8 mouse cellular contexts compared by ENCODE assay signal in genomic region chr4:140983442-140983841, GRCm38 (mm10). TPM values are rescaled to one million over a fixed set of nuclear protein-coding genes. Genes with fewer than 3 reads are reported as not detected.
DNase-seq lines count a peak whose midpoint lies in the region; ATAC-seq and TF ChIP-seq lines count a peak whose summit lies in the region.

No protein-coding gene starts in this region.

- peak overlapping the region; percentile 10; the same call in 1 of the 2 replicates for H3K9ac ChIP-seq in forebrain, postnatal 0 days
- peak overlapping the region; percentile 28; the same call in 1 of the 2 replicates for H3K9ac ChIP-seq in intestine, embryonic 15.5 days
- H3K9ac ChIP-seq in lung, embryonic 14.5 days = no peak overlapping the region

- peaks cover 4% of the 10 kb centered on the region for H3K9me3 ChIP-seq in G1E (replicated peaks)
- no peaks in the 10 kb centered on the region for H3K9me3 ChIP-seq in forebrain, postnatal 0 days (ENCODE audit: low read length)
- no peaks in the 10 kb centered on the region for H3K9me3 ChIP-seq in intestine, embryonic 15.5 days
- no peaks in the 10 kb centered on the region for H3K9me3 ChIP-seq in lung, embryonic 14.5 days (ENCODE audit: low read depth, low read length)

- TF ChIP-seq CTCF in G1E (IDR thresholded peaks at IDR 0.05; ENCODE audit: low read depth, low read length) = no peak
- TF ChIP-seq CTCF in forebrain, postnatal 0 days (IDR thresholded peaks at IDR 0.05; ENCODE audit: low read depth) = no peak
- no peak for TF ChIP-seq CTCF in lung, embryonic 14.5 days (IDR thresholded peaks at IDR 0.05; ENCODE audit: low read depth)

- peaks cover 4% of the 10 kb centered on the region; the same call in 1 of the 2 replicates for H3K27me3 ChIP-seq in G1E (ENCODE audit: insufficient read depth, low read length)
- H3K27me3 ChIP-seq in forebrain, postnatal 0 days (ENCODE audit: insufficient read depth, low read length) = no peaks in the 10 kb centered on the region
- H3K27me3 ChIP-seq in intestine, embryonic 15.5 days (replicated peaks) = no peaks in the 10 kb centered on the region
- no peaks in the 10 kb centered on the region for H3K27me3 ChIP-seq in lung, embryonic 14.5 days (ENCODE audit: insufficient read depth, low read length)

- 15% methylated on average over 9 of the region's 9 CpGs for WGBS in forebrain, postnatal 0 days
- 12% methylated on average over 9 of the region's 9 CpGs for WGBS in intestine, embryonic 15.5 days
- 5% methylated on average over 9 of the region's 9 CpGs for WGBS in lung, embryonic 14.5 days

- peak overlapping the region; percentile 59 for H3K27ac ChIP-seq in forebrain, postnatal 0 days (ENCODE audit: low read depth, low read length)
- peak overlapping the region; percentile 79 for H3K27ac ChIP-seq in intestine, embryonic 15.5 days
- H3K27ac ChIP-seq in lung, embryonic 14.5 days (ENCODE audit: low read depth) = peak overlapping the region; percentile 44; the same call in 1 of the 2 replicates

- no peak overlapping the region for H3K4me2 ChIP-seq in forebrain, postnatal 0 days (ENCODE audit: low read depth)
- 0 out of 2 replicates have a peak overlapping the region, but pooled peaks have one; percentile 9 for H3K4me2 ChIP-seq in intestine, embryonic 15.5 days (replicated peaks)
- H3K4me2 ChIP-seq in lung, embryonic 14.5 days = no peak overlapping the region

- peak overlapping the region; percentile 60; the same call in 1 of the 2 replicates for H3K4me3 ChIP-seq in G1E (ENCODE audit: low read depth, low read length)
- no peak overlapping the region for H3K4me3 ChIP-seq in forebrain, postnatal 0 days (ENCODE audit: low read depth, low read length)
- H3K4me3 ChIP-seq in intestine, embryonic 15.5 days (replicated peaks) = no peak overlapping the region
- no peak overlapping the region for H3K4me3 ChIP-seq in lung, embryonic 14.5 days (ENCODE audit: low read depth, low read length)

- H3K36me3 ChIP-seq in G1E (replicated peaks) = peaks cover 23% of the 10 kb centered on the region
- peaks cover 17% of the 10 kb centered on the region for H3K36me3 ChIP-seq in forebrain, postnatal 0 days (ENCODE audit: insufficient read depth)
- peaks cover 12% of the 10 kb centered on the region for H3K36me3 ChIP-seq in intestine, embryonic 15.5 days
- H3K36me3 ChIP-seq in lung, embryonic 14.5 days (ENCODE audit: insufficient read depth) = peaks cover 18% of the 10 kb centered on the region

- peaks cover 51% of the 10 kb centered on the region for H3K4me1 ChIP-seq in G1E (ENCODE audit: insufficient read depth, low read depth, low read length)
- H3K4me1 ChIP-seq in forebrain, postnatal 0 days (ENCODE audit: insufficient read depth) = peaks cover 10% of the 10 kb centered on the region
- peaks cover 17% of the 10 kb centered on the region for H3K4me1 ChIP-seq in intestine, embryonic 15.5 days (replicated peaks)
- peaks cover 5% of the 10 kb centered on the region for H3K4me1 ChIP-seq in lung, embryonic 14.5 days (ENCODE audit: insufficient read depth)

- ATAC-seq in G1E (ENCODE audit: extremely low read depth, insufficient number of reproducible peaks, low FRiP score, poor library complexity, severe bottlenecking) = peak; percentile 92
- no peak for ATAC-seq in forebrain, postnatal 0 days
- ATAC-seq in intestine, embryonic 15.5 days = peak; percentile 75
- peak; percentile 36; the same call in 1 of the 2 replicates for ATAC-seq in lung, embryonic 14.5 days (ENCODE audit: insufficient read depth)
- no peak for ATAC-seq in erythroid progenitor cell, adult 5-6 weeks (replicated peaks; ENCODE audit: low FRiP score, poor library complexity, severe bottlenecking)

- DNase-seq in gastrocnemius, adult 18-20 months (ENCODE audit: low spot score) = peak; percentile 45
- no peak for DNase-seq in gastrocnemius, postnatal 10 days
- DNase-seq in G1E (ENCODE audit: low spot score) = peak; percentile 87
- no peak for DNase-seq in forebrain, postnatal 0 days
- peak; percentile 78 for DNase-seq in lung, embryonic 14.5 days
- DNase-seq in spleen, adult 12 weeks (ENCODE audit: low spot score) = peak; percentile 65

RNA-seq across cellular contexts. Expression of gene Atp13a2, which starts 3.2 kb away (rescaled TPM):
- 10 to 100 TPM; 16.2 to 21.1 TPM for total RNA-seq in gastrocnemius, adult 18-20 months (2021)
- total RNA-seq in gastrocnemius, postnatal 10 days (2021) = 10 to 100 TPM; 19.1 to 25.9 TPM
- total RNA-seq in G1E (2014; fragmentation: Nextera tagmentation) = 22.3 and 34.0 TPM in 2 replicates
- total RNA-seq in G1E (2017) = 21.4 and 26.6 TPM in 2 replicates
- 67.7 and 124 TPM in 2 replicates for polyA plus RNA-seq in G1E (2012)
- total RNA-seq in forebrain, postnatal 0 days (2014; rRNA removed) = 205 and 251 TPM in 2 replicates
- polyA plus RNA-seq in forebrain, postnatal 0 days (2015; fragmentation: Nextera tagmentation; extraction: Ambion mirVana) = 119 and 141 TPM in 2 replicates
- polyA plus RNA-seq in intestine, embryonic 15.5 days (2015; fragmentation: Nextera tagmentation; extraction: Ambion mirVana) = 29.8 and 35.7 TPM in 2 replicates
- polyA plus RNA-seq in lung, embryonic 14.5 days (2014; fragmentation: Nextera tagmentation; extraction: Ambion mirVana) = 34.0 and 37.2 TPM in 2 replicates
- total RNA-seq in erythroid progenitor cell, adult 5-6 weeks (2015; ENCODE audit: low replicate concordance) = 4.2 and 10.8 TPM in 2 replicates
- total RNA-seq in erythroid progenitor cell, adult 5-6 weeks (2017; ENCODE audit: low replicate concordance) = 6.0 and 18.0 TPM in 2 replicates

RNA-seq across cellular contexts. Expression of gene Sdhb, which starts 22.4 kb away (rescaled TPM):
- 100 to 1,000 TPM; 630 to 677 TPM for total RNA-seq in gastrocnemius, adult 18-20 months (2021)
- total RNA-seq in gastrocnemius, postnatal 10 days (2021) = 100 to 1,000 TPM; 406 to 464 TPM
- total RNA-seq in G1E (2014; fragmentation: Nextera tagmentation) (51.2 and 51.7 TPM in 2 replicates), G1E (2017) (100 and 103 TPM in 2 replicates)
- 105 and 142 TPM in 2 replicates for polyA plus RNA-seq in G1E (2012)
- total RNA-seq in forebrain, postnatal 0 days (2014; rRNA removed) = 254 and 308 TPM in 2 replicates
- 564 and 623 TPM in 2 replicates for polyA plus RNA-seq in forebrain, postnatal 0 days (2015; fragmentation: Nextera tagmentation; extraction: Ambion mirVana)
- 539 and 577 TPM in 2 replicates for polyA plus RNA-seq in intestine, embryonic 15.5 days (2015; fragmentation: Nextera tagmentation; extraction: Ambion mirVana)
- 382 and 392 TPM in 2 replicates for polyA plus RNA-seq in lung, embryonic 14.5 days (2014; fragmentation: Nextera tagmentation; extraction: Ambion mirVana)
- total RNA-seq in erythroid progenitor cell, adult 5-6 weeks (2015; ENCODE audit: low replicate concordance) = 44.3 and 52.0 TPM in 2 replicates
- 21.6 and 53.0 TPM in 2 replicates for total RNA-seq in erythroid progenitor cell, adult 5-6 weeks (2017; ENCODE audit: low replicate concordance)

RNA-seq across cellular contexts. Expression of gene Mfap2, which starts 26.8 kb away (rescaled TPM):
- total RNA-seq in gastrocnemius, adult 18-20 months (2021) = 1 to 10 TPM; 1.1 to 2.3 TPM
- 10 to 100 TPM; 79.1 to 88.6 TPM for total RNA-seq in gastrocnemius, postnatal 10 days (2021)
- total RNA-seq in G1E (2014; fragmentation: Nextera tagmentation) = not detected in 2 replicates
- not detected in 2 replicates for total RNA-seq in G1E (2017)
- not detected in 2 replicates for polyA plus RNA-seq in G1E (2012)
- 22.2 and 25.1 TPM in 2 replicates for total RNA-seq in forebrain, postnatal 0 days (2014; rRNA removed)
- polyA plus RNA-seq in forebrain, postnatal 0 days (2015; fragmentation: Nextera tagmentation; extraction: Ambion mirVana) = 124 and 148 TPM in 2 replicates
- 329 and 347 TPM in 2 replicates for polyA plus RNA-seq in intestine, embryonic 15.5 days (2015; fragmentation: Nextera tagmentation; extraction: Ambion mirVana)
- polyA plus RNA-seq in lung, embryonic 14.5 days (2014; fragmentation: Nextera tagmentation; extraction: Ambion mirVana) = 517 and 566 TPM in 2 replicates
- not detected in 2 replicates for total RNA-seq in erythroid progenitor cell, adult 5-6 weeks (2015; ENCODE audit: low replicate concordance)
- not detected in 2 replicates for total RNA-seq in erythroid progenitor cell, adult 5-6 weeks (2017; ENCODE audit: low replicate concordance)

Comparison
In these comparisons a context has a peak if more than half of its experiments do, and no peak if none do; other contexts are left out.
1. DNase-seq: peak in gastrocnemius, adult 18-20 months (single experiment), G1E (single experiment), lung, embryonic 14.5 days (single experiment) and spleen, adult 12 weeks (single experiment); none in gastrocnemius, postnatal 10 days (single experiment) and forebrain, postnatal 0 days (single experiment).
2. ATAC-seq: peak in G1E (single experiment), intestine, embryonic 15.5 days (single experiment) and lung, embryonic 14.5 days (single experiment); none in forebrain, postnatal 0 days (single experiment) and erythroid progenitor cell, adult 5-6 weeks (single experiment).
3. Peak in every context shown above with its lines, with median percentiles within 50 percentile points of each other: H3K27ac ChIP-seq.